Mouse (Mus musculus): ENCODE data around the gene Chdh. TPM values are rescaled to one million over a fixed set of nuclear protein-coding genes. Genes with fewer than 3 reads are reported as not detected.

The Chdh gene
- under 1 TPM; 0.26 to 0.42 TPM for total RNA-seq (2021)

DNA sequence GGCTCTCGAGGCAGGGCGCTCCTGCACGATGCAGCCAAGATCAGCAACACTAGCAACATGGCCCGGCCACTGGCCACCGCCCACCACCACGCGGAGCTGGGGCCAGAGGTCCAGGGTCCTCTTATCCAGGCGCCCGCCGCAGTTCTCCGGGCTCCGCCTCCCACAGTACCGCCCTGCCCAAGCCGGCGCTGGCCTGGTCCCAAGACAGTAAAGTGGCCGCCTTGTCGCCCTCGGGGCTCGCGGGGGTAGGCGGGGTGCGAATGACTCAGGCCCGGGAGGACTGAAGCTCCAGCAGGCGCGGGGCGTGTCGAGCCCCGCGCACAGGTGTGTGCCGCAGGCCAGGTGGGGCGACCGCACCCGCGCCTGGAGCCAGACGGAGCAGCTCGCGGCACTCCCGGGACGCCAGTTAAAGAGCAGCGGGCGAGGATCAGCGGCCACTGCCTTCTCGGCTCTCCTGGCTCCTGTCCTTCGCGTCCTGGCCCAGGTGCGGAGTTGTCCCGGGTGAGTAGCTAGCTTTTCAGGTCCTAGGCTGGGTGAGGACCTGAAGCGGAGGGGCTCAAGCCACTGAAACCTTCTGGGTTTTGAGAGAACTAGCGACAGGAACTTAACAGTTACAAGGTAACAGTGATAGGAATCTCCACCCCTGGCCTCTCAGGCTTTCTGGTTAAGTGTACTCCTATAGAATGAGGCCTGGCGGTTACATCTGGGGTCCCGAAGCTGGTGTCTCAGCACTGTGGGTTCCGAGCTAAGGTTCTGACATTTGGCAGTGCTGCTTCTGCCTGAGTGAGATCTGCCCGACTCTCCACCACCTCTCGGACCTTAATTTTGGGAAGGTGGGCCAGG, at the start of gene Chdh, which contains the start of gene Il17rb:
Gene Chdh, plus strand, starts transcription at position 291 of the 843 bp plus-strand sequence.
Gene Il17rb, minus strand, starts transcription at position 164 of the 843 bp plus-strand sequence.
- intact Hi-C loops (cut with DNase I), result no loop called here
- DNase-seq (ENCODE audit: low spot score), result no peak

GRCm38 (mm10) chr14:29967611-29968010, 41.2 kb upstream of the Chdh start:
- intact Hi-C loops (cut with DNase I), result loop anchor here (5.0 kb wide), 1 partner anchor 510 kb away; the partner anchor contains the start of gene Dcp1a
- DNase-seq (ENCODE audit: low spot score), result no peak

GRCm38 (mm10) chr14:29968075-29968821, 40.6 kb upstream of the Chdh start, which contains the start of gene Selenok:
Gene Selenok (plus strand): TSS chr14:29968308.
- DNase-seq (ENCODE audit: low spot score), result peak; percentile 95
- intact Hi-C loops (cut with DNase I), result loop anchor here (5.0 kb wide), 1 partner anchor 509 kb away; the partner anchor contains the start of gene Dcp1a

- intact Hi-C loops (cut with DNase I), result no loop called here
- DNase-seq (ENCODE audit: low spot score), result no peak
Measured at GRCm38 (mm10) chr14:29971446-29971845, 37.4 kb upstream of the Chdh start.

GRCm38 (mm10) chr14:29971993-29972392, 36.8 kb upstream of the Chdh start:
- intact Hi-C loops (cut with DNase I), result no loop called here
- no peak for DNase-seq (ENCODE audit: low spot score)

- intact Hi-C loops (cut with DNase I), result no loop called here
- no peak for DNase-seq (ENCODE audit: low spot score)
Measured at GRCm38 (mm10) chr14:29976927-29977326, 31.9 kb upstream of the Chdh start.

DNA sequence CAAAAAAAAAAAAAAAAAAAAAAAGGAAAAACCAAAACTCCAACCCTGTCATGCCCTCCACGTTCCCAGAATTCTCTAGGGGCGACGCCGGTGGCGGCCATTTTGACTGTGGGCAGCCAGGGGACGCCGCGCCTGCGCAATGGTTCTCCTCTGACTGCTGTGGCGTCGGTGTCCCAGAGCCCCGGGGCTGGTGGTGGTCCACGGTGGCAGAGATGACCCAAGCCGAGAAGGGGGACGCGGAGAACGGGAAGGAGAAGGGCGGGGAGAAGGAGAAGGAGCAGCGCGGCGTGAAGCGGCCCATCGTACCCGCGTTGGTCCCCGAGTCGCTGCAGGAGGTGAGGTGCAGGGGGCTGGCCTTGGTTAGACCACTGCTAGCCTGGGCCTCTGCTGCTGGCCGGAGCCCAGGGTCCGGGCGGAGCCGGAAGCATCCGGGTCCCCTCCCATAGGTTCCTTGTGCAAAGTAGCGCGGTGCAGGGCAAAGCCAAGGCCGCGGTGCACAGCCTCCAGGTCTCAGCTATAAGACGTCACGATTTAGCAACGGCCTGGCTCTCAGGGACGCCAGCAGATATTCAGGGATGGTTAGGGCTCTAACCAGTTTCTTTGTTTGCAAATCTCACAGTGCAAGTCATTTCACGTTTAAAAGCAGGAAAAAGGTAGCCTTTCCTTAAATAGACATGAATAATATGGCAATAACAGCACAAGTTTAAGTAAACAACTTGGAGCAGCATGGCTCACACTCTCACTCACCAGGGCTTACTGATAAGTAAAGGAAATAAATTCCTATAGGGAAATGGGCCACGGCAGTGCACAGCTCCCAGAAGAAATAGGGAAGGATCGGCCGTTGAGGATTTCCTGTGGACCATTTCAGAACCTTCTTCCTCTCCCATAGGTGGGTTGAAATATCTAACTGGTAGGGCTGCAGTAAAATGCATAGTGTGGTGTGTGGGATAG, 30.3 kb upstream of the Chdh start, which contains the start of gene Actr8:
Gene Actr8, plus strand, starts transcription at position 84 of the 951 bp plus-strand sequence.
- peak; percentile 88 for DNase-seq (ENCODE audit: low spot score)
- intact Hi-C loops (cut with DNase I), result no loop called here

DNA sequence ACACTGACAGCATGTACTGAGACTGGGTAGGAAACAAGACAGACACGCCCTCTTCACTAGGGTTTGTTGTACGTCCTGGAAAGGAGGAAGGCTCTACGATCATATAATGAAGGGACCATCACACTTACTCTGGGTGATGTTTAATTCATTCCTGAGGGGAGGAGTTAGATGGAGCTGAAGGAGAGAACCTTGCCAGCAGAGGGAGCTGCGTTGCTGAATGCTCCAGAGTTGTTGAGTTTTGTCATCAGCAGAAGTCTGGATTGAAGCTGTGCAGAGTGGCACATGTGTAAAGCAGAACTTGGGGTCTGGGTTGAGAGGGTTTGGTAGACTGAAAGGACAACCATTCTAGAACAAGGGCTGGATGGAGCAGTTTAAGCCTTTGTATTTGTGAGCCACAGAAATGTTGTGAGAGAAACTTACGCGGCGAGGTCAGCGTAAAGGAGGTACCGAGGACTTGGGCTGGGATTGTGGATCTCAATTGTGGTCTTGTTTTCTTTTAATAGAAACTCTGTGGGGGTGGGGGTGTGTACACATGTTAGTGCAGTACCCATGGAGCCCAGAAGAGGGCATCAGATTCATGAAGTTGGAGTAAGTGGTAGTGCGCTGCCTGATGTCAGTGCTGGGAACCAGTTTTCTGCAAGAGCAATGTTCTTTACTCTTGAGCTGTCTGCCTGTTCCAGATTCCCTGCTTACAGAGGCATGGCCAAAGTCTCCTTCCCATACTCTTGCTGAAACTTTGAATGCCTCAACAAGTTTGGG, 28.2 kb upstream of the Chdh start:
- intact Hi-C loops (cut with DNase I), result no loop called here
- DNase-seq (ENCODE audit: low spot score), result no peak

- DNase-seq (ENCODE audit: low spot score), result no peak
- intact Hi-C loops (cut with DNase I), result no loop called here
Measured at GRCm38 (mm10) chr14:29986096-29986495, 22.7 kb upstream of the Chdh start.

DNA sequence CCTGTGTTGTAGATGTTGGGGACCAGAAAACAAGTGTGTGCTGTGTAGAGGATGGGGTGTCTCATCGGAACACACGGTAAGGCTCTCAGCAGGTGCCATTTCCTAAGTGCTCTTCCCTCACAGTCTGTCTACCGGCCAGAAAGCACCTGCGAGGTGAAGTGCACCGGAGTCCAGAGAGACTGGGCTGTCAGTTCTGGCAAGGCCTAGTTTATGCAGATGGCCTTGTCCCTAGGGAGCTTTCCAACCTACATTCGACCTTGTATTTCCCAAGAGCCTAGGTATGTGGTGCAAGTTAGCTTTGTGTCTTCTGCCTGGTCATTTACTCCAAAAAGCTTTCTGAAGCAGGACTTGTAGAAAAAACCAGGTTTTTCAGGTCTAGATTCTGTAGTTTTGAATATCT, 21.5 kb upstream of the Chdh start:
- intact Hi-C loops (cut with DNase I), result no loop called here
- no peak for DNase-seq (ENCODE audit: low spot score)

DNA sequence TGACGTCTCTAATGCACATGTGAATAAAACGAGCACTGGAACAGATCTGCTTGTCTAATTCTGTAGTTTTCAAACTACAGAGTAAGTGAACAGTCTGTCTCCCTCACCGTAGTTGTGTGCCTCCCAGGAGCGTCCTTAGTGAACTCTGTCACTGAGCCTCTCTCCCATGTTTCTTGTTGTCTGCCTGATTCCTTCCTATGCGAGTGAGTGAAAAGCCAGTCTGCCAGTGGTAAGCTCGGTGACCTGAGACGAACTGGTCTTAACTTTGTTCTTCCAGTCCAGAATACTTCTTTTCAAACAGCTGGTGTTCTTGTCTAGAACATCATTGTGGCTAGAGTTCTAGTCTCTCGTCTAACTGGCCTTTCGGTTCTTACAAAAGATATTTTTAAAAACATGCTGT, 21.1 kb upstream of the Chdh start:
- DNase-seq (ENCODE audit: low spot score), result no peak
- intact Hi-C loops (cut with DNase I), result no loop called here

DNA sequence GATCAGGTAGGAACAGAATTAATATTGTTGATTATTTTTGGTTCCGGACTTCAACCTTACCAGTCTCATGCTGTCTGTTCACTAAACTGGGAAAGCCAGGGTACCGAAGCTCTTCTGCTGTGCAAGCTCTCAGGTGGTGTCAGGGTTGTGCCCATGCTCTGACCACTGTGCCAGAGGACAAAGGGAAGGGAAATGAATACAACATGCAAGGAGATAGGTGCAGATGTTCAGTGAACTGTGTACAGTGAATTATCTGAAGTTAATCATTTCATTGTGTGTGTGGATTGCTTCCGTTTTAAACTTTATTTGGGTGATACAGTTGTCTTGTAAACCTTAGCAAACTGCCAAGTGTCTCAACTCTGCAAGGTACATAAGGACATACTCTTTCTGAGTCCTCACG, 20.5 kb upstream of the Chdh start:
- intact Hi-C loops (cut with DNase I), result no loop called here
- DNase-seq (ENCODE audit: low spot score), result no peak

GRCm38 (mm10) chr14:29994976-29995375, 13.8 kb upstream of the Chdh start:
- intact Hi-C loops (cut with DNase I), result no loop called here
- no peak for DNase-seq (ENCODE audit: low spot score)

DNA sequence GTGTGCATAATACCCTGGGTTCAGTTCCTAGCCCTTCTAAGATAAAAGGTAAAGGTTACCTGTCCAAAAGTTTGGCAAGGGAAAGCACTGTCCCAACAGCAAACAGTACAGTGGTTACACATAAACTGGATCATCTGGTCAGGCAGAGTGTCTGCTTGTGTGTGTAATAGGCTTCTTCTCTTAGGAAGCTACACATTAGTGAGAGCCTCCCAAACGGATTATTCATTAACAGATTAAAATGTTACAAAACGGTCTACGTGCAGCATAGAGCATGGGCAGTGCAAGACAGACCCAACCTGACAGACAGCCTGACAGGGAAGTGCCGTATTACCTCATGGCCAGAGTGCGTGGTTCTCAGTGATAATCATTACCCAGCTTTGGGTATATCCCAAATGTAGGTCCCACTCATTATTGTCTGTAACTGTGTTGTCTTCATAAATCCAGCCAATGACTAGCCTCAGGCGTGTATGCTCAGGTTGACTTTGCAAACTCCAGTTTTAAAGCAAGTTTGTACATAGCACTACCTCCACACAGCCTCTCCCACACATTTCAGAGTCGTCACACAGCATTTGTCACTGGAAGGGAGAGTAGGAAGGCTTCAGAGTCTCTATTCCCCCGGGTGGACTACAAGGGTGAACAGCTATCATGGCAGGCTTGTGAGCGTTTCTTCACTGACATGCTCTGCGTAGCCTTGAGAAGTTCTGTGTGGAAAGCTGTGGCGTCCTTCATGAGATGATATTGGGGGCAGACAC, 12.6 kb upstream of the Chdh start:
- intact Hi-C loops (cut with DNase I), result no loop called here
- DNase-seq (ENCODE audit: low spot score), result no peak

DNA sequence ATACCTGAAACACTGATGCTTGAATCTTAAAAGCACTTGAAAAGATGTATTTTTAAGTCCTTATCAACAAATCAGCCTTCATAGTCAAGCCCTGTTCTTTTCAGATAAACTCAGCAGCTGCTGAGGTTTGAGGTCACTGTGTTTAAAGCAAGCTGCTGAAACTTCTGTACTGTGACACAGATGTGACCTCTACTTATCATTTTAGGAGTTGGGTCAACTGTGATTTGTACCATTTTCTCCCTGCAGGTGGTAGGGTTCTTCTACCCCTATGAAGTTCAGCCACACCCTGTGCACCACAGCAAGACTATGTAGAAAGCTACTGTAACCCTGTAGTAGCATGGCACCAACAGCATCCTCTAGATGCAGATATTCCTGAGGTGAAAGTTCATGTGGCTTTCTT, 11.5 kb upstream of the Chdh start:
- intact Hi-C loops (cut with DNase I), result no loop called here
- DNase-seq (ENCODE audit: low spot score), result no peak

DNA sequence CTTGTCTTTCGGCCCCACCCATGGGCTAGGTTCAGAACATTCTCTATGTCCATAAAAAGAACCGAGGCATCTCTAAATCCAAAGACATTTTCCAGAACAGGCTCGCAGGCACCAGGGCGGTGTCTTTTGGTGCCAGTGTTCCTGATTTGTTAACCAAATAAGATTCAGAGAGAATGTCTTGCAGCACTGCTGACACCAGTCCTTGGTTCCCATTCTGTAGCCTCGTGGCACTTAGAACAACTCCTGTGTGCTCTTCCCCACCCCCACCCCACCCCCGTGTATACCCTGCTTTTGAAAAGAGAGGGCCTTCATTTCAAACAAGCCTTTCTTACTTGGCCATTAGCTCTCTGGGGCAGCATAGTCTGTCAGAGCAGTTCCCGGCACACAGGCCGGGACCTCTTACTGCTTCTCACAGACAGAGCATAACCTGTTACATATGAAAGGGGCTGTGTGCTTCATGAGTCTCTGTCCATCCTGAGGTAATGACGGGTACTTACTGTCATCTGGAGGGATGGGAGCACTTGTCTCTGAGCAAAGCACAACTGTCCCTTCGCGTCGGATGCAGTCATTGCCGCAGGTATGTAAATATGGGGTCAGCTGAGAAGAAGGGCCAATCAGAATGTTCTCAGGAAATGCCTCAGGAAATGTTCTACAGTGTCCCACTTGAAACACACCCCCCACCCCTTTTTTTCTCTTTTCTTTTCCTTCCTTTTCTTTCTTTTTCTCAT, 9.9 kb upstream of the Chdh start:
- no peak for DNase-seq (ENCODE audit: low spot score)
- intact Hi-C loops (cut with DNase I), result no loop called here

- no peak for DNase-seq (ENCODE audit: low spot score)
- intact Hi-C loops (cut with DNase I), result no loop called here
Measured at GRCm38 (mm10) chr14:29999475-29999811, 9.4 kb upstream of the Chdh start.

Data from heart, postnatal 25 days (tissue).